Mouse (Mus musculus) urinary bladder, postnatal 4 days (tissue): Measurements from ENCODE around the gene Creg2.
"Not testable (repeated sequence)": the region's sequence is repeated elsewhere in the genome, so short reads cannot be mapped to it uniquely, and the experiment has no call there.

ENCODE experiments used
- DNase-seq, 2 experiments: peaks; one replicate each; pipeline ENCODE4 v3.0.0; 2021 to 2022; ENCODE audit warnings: low spot score in 2 of 2

The Creg2 gene

GRCm38 (mm10) chr1:39651241-39651548, at the start of gene Creg2:
Gene Creg2, minus strand, starts transcription at chr1:39651474.
- no peak for DNase-seq

- DNase-seq: no peak
These were observed 49.5 kb upstream of the Creg2 start for GRCm38 (mm10) chr1:39700599-39701273.

GRCm38 (mm10) chr1:39698456-39698855, 47.2 kb upstream of the Creg2 start:
- no peak for DNase-seq

- no peak for DNase-seq
These were observed 43.9 kb upstream of the Creg2 start for GRCm38 (mm10) chr1:39695198-39695597.

- no peak for DNase-seq
These were observed 43.5 kb upstream of the Creg2 start for GRCm38 (mm10) chr1:39694756-39695155.

GRCm38 (mm10) chr1:39691974-39692373, 40.7 kb upstream of the Creg2 start:
- no peak for DNase-seq

- no peak for DNase-seq
These were observed 39.8 kb upstream of the Creg2 start for GRCm38 (mm10) chr1:39691061-39691460.

- no peak for DNase-seq
These were observed 37.3 kb upstream of the Creg2 start for GRCm38 (mm10) chr1:39688573-39688972.

GRCm38 (mm10) chr1:39687279-39687678, 36.0 kb upstream of the Creg2 start:
- no peak for DNase-seq

GRCm38 (mm10) chr1:39685841-39686240, 34.6 kb upstream of the Creg2 start:
- DNase-seq: peak; percentile 54 to 79

- DNase-seq: no peak
These were observed 30.4 kb upstream of the Creg2 start for GRCm38 (mm10) chr1:39681638-39682037.

- DNase-seq: no peak
These were observed 29.3 kb upstream of the Creg2 start for GRCm38 (mm10) chr1:39680546-39680945.

GRCm38 (mm10) chr1:39678883-39679282, 27.6 kb upstream of the Creg2 start:
- DNase-seq: no peak

GRCm38 (mm10) chr1:39676221-39676876, 25.1 kb upstream of the Creg2 start:
- no peak for DNase-seq

GRCm38 (mm10) chr1:39672362-39673105, 21.3 kb upstream of the Creg2 start:
- DNase-seq: no peak

- DNase-seq: no peak
These were observed 19.1 kb upstream of the Creg2 start for GRCm38 (mm10) chr1:39670211-39670935.

- no peak for DNase-seq
These were observed 15.5 kb upstream of the Creg2 start for GRCm38 (mm10) chr1:39666751-39667252.

- no peak for DNase-seq
These were observed 12.9 kb upstream of the Creg2 start for GRCm38 (mm10) chr1:39664039-39664625.

- DNase-seq: no peak
These were observed 11.8 kb upstream of the Creg2 start for GRCm38 (mm10) chr1:39663050-39663449.

- no peak for DNase-seq
These were observed 5.8 kb upstream of the Creg2 start for GRCm38 (mm10) chr1:39656976-39657529.

GRCm38 (mm10) chr1:39654901-39655300, 3.6 kb upstream of the Creg2 start:
- not testable (repeated sequence) for DNase-seq
